In the genomic region with DNA sequence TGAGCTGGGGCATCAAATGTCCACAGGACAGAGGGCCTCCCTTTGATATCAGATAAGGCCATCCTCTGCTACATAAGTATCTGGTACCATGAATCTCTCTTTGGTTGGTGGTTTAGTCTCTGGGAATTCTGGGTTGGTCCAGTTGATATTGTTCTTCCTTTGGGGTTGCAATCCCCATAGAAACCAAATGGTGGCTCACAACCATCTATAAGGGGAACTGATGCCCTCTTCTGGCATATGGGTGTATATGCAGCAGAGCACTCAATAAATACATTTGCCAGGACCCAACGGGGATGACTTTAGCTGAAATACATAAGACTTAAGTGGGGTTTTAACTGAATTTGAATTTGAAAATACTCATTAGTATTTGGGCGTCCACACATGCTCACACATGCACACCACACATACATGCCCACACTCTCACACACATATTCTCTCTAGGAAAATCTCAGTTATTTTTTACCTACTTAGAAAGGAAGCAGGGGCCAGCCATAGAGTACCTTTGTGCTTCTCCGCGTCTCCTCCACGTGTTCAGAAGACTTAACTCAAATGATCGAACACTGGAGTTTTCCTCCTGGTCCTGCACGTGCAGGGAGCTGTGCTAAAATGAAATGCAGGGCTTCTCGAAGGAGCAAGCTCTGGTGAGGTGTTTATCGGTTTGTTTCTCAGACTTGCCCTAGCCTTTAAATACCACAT, we compare ENCODE assay signal across 9 mouse cellular contexts. TPM values are rescaled to one million over a fixed set of nuclear protein-coding genes. Genes with fewer than 3 reads are reported as not detected.
A peak's percentile ranks its signal among the peaks of the same experiment; 100 is the strongest.
DNase-seq lines count a peak whose midpoint lies in the region; ATAC-seq and TF ChIP-seq lines count a peak whose summit lies in the region.
"Had no signal": no experiment of that assay in that cellular context is flagged by ENCODE, and none has a peak within 500 bp of the region (broad histone marks: within the 10 kb centered on the region; RNA-seq: fewer than 3 reads in every experiment).

No protein-coding gene starts in this region.

- H3K36me3 ChIP-seq in ES-E14 (ENCODE audit: control insufficient read depth, insufficient read depth, low read length, poor library complexity, severe bottlenecking), result peaks cover 14% of the 10 kb centered on the region
- H3K36me3 ChIP-seq in heart, embryonic 15.5 days, result no peaks in the 10 kb centered on the region
- no peaks in the 10 kb centered on the region for H3K36me3 ChIP-seq in splenic B cell, adult 2 months (ENCODE audit: control insufficient read depth, insufficient read depth, low read length, poor library complexity, severe bottlenecking)

- H3K27ac ChIP-seq in ES-E14 (ENCODE audit: insufficient read depth, low read depth, low read length, poor library complexity, severe bottlenecking), result peak overlapping the region; percentile 20; the same call in 1 of the 2 replicates
- no peak overlapping the region for H3K27ac ChIP-seq in heart, embryonic 15.5 days
- H3K27ac ChIP-seq: macrophage had no signal

- peak; percentile 71 for ATAC-seq in frontal cortex, adult (ENCODE audit: low TSS enrichment)
- 0 out of 2 replicates have a peak, but pooled peaks have one; percentile 9 for ATAC-seq in heart, embryonic 15.5 days (replicated peaks; ENCODE audit: insufficient number of reproducible peaks, insufficient read depth, low FRiP score, low read depth)
- peak; percentile 84 for ATAC-seq in megakaryocyte, adult 5-6 weeks (ENCODE audit: poor library complexity, severe bottlenecking)

- no peak for DNase-seq in frontal cortex, postnatal 25 days (ENCODE audit: low spot score in 2 of 2)
- peak; percentile 68 for DNase-seq in ES-E14 (ENCODE audit: low read depth, low spot score)
- DNase-seq in embryo, embryonic 10.5 days (ENCODE audit: low spot score), result peak; percentile 90
- DNase-seq in kidney, postnatal 36 days, result peak; percentile 73 to 74
- peak; percentile 83 for DNase-seq in splenic B cell, adult 2 months (ENCODE audit: low read depth, low spot score)

- WGBS in heart, embryonic 15.5 days, result 44% methylated on average over 9 of the region's 9 CpGs

- peak overlapping the region; percentile 21 to 67; a peak in 3 of 4 replicates for H3K4me3 ChIP-seq in ES-E14 (ENCODE audit: insufficient read depth in 1 of 2, low read depth in 1 of 2, low read length in 2 of 2, poor library complexity in 1 of 2, severe bottlenecking in 1 of 2)
- no peak overlapping the region for H3K4me3 ChIP-seq in heart, embryonic 15.5 days

- H3K9ac ChIP-seq in ES-E14 (ENCODE audit: insufficient read depth, low read depth, low read length, poor library complexity, severe bottlenecking), result peak overlapping the region; percentile 76
- no peak overlapping the region for H3K9ac ChIP-seq in heart, embryonic 15.5 days

- in situ Hi-C loops in ES-E14 (cut with MboI; ENCODE audit: low sequenced_read_pairs in 2 of 2, unreplicated experiment in 2 of 2), result no loop called here

- no peaks in the 10 kb centered on the region for H3K9me3 ChIP-seq in ES-E14 (ENCODE audit: control insufficient read depth, insufficient read depth, low read depth, low read length)
- no peaks in the 10 kb centered on the region for H3K9me3 ChIP-seq in heart, embryonic 15.5 days (replicated peaks)

- peaks cover 11 to 14% of the 10 kb centered on the region in 2 experiments for H3K4me1 ChIP-seq in ES-E14 (ENCODE audit: control insufficient read depth in 2 of 2, insufficient read depth in 2 of 2, low read length in 2 of 2, poor library complexity in 1 of 2)
- peaks cover 25% of the 10 kb centered on the region for H3K4me1 ChIP-seq in heart, embryonic 15.5 days (replicated peaks)

- 0 out of 2 replicates have a peak overlapping the region, but pooled peaks have one; percentile 78 for H3K4me2 ChIP-seq in heart, embryonic 15.5 days

- no peaks in the 10 kb centered on the region for H3K27me3 ChIP-seq in heart, embryonic 15.5 days
- H3K27me3 ChIP-seq in splenic B cell, adult 2 months (ENCODE audit: control insufficient read depth, insufficient read depth, low read length, poor library complexity, severe bottlenecking), result no peaks in the 10 kb centered on the region

TF ChIP-seq in ES-E14, 5 proteins besides CTCF, POLR2A, EP300 and RAD21:
- no peak for TF ChIP-seq ZNF384 (IDR thresholded peaks at IDR 0.05; ENCODE audit: low read depth, low read length)
- TF ChIP-seq ZC3H11A (IDR thresholded peaks at IDR 0.05; ENCODE audit: borderline replicate concordance, low read depth, low read length), result no peak
- TF ChIP-seq MAFK (IDR thresholded peaks at IDR 0.05; ENCODE audit: insufficient read depth, low read depth, low read length), result no peak
- no peak for TF ChIP-seq HCFC1 (IDR thresholded peaks at IDR 0.05; ENCODE audit: borderline replicate concordance, insufficient read depth, low read length)
- TF ChIP-seq CHD2 (IDR thresholded peaks at IDR 0.05; ENCODE audit: low read depth, low read length), result no peak

RNA-seq across cellular contexts. Expression of a gene that starts 11.5 kb away (rescaled TPM):
- total RNA-seq in ES-E14 (2012; rRNA removed), result 265 and 309 TPM in 2 replicates
- polyA plus RNA-seq in heart, embryonic 15.5 days (2015; fragmentation: Nextera tagmentation; extraction: Ambion mirVana), result 67.4 and 72.1 TPM in 2 replicates
- total RNA-seq in megakaryocyte, adult 5-6 weeks (2015), result 0.27 TPM in 1 of 2 replicates, not detected in the other
- not detected in 2 replicates for total RNA-seq in megakaryocyte, adult 5-6 weeks (2017)
- polyA plus RNA-seq: macrophage had no signal

RNA-seq across cellular contexts. Expression of a gene that starts 36.4 kb away (rescaled TPM):
- total RNA-seq in ES-E14 (2012; rRNA removed), result not detected in 2 replicates
- not detected in 2 replicates for polyA plus RNA-seq in heart, embryonic 15.5 days (2015; fragmentation: Nextera tagmentation; extraction: Ambion mirVana)
- not detected in 2 replicates for total RNA-seq in megakaryocyte, adult 5-6 weeks (2015)
- not detected in 2 replicates for total RNA-seq in megakaryocyte, adult 5-6 weeks (2017)
- polyA plus RNA-seq: macrophage had no signal

Comparison
In these comparisons a context has a peak if more than half of its experiments do, and no peak if none do; other contexts are left out.
1. ATAC-seq: peak in every context shown above with its lines; median percentile 84 in megakaryocyte, adult 5-6 weeks; 71 in frontal cortex, adult; 9 in heart, embryonic 15.5 days.
2. DNase-seq: peak in ES-E14 (single experiment), embryo, embryonic 10.5 days (single experiment), kidney, postnatal 36 days (2 of 2) and splenic B cell, adult 2 months (single experiment); none in frontal cortex, postnatal 25 days (0 of 2).
3. RNA of a gene that starts 11.5 kb away (total RNA-seq): 265 to 309 TPM in ES-E14; 0.27 TPM in megakaryocyte, adult 5-6 weeks; every median in the first group is over 100 times any median in the second.